Mouse (Mus musculus): ENCODE data around the gene Eif4e2.

GRCm38 (mm10) chr1:87264134-87265006, 50.7 kb downstream of the Eif4e2 start, which contains the start of gene Efhd1:
- TF ChIP-seq POLR2A (IDR thresholded peaks at IDR 0.05; ENCODE audit: low read depth, low read length) (no peak), CTCF (IDR thresholded peaks at IDR 0.05; ENCODE audit: extremely low read depth, insufficient read depth, insufficient read length, insufficient replicate concordance) (no peak)
